Mouse (Mus musculus): ENCODE data around the gene Gm20431. TPM values are rescaled to one million over a fixed set of nuclear protein-coding genes. Genes with fewer than 3 reads are reported as not detected.

Gene Gm20431
- total RNA-seq (2015; ENCODE audit: low replicate concordance) (not detected in 2 replicates), total RNA-seq (2017; ENCODE audit: low replicate concordance) (not detected in 2 replicates)

DNA sequence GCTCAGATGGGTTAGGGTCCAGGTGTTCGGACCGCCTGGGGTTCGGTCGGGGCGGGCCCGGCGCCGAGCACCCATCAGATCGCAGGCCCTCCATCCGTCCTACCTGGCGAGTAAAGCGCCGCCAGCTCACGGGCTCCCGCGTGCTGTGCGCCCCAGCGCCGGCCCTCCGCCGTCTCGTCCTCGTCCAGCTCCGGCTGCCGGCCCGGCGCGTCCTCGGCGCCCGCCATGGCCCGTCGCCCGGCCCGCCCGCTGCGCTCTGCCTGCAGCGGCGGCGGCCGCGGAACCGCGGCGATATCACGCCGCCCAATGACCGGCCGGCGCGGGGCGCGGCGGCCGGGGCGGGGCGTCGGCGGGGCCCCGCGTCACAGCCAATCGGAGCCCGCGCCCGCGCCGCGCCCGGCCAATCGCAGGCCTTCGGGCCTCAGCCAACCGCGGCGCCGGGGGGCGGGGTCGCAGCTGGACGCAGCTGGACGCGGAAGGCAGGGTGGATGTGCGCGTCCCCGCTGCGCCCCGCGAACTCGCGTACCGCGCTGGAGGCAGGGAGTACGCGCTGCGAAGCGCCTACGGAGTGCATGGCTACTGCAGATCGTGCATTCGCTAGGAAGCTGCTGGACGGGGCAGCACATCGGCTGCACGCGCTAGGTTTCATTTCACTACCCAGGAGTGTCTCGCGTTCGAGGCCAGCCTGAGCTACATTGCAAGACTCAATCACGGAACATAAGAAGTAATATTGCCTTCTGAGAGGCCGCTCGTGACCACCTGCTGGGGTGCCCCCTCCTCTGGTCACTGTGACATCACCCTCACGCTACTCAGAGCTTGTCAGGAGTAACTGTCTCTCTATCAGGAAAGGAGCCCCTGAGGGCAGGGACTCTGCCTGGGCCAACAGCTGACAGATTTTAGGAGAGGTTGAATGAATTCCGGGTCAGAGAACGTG lies at the start of gene Gm20431:
Gene Gm20431, minus strand, starts transcription at position 227 of the 934 bp plus-strand sequence.
- ATAC-seq (replicated peaks; ENCODE audit: low FRiP score, poor library complexity, severe bottlenecking): peak; percentile 87

DNA sequence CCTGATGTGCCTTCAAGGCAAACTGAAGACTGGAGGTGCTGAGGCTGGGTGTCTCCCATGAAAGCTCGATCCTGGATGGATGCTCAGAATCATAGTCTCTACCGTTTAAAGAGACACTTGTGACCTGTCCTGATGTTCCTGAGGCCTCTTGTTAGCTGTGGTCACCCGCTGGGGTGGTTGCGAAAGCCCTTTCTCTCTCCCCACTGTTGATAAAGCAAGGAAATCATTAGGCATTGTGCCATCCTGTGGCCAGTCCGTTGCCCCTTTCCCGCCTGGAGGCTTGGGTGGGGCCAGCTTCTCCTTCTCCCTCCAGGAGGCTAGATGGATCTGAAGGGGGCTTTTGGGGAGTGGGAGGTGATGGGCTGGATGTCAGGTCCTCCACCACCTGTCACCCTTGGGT lies 49.3 kb upstream of the Gm20431 start:
- no peak for ATAC-seq (replicated peaks; ENCODE audit: low FRiP score, poor library complexity, severe bottlenecking)

DNA sequence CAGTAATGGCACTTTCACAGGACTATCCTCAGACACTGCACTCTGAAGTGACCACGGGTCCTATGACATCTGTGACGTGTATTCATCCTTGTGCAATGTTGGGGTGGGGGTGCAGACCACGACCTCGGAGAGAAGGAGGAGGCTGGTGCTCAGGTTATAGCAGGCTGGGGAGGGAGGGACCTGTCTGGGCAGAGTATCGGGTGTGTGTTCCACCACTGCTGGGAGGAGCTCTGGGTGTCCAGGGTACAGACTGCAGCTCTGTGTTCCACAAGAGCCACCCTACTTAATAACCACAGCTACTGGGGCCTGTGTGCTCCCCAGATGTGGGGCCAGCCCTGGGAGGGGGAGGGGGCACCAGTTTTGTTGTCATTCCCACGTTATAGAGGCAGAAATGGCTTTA lies 48.7 kb upstream of the Gm20431 start:
- no peak for ATAC-seq (replicated peaks; ENCODE audit: low FRiP score, poor library complexity, severe bottlenecking)

DNA sequence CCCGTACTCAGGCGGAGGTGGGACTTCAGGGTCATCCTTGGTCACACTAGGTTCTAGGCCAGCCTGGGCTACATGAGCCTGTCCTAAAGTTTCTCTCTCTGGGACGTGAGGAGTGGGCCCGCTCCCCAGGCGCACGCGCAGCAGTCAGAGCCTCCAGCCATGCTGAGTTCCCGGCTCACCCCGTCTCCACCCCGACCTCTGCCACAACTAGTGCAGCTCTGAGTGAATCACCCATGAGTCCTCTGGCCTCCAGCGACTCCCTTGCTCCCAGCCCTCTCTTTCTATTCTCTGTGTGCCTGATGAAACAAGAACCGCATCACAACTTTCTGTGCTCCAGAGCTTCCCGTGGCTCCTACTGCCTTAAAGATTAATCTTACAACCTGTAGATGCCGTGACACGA lies 47.1 kb upstream of the Gm20431 start:
- no peak for ATAC-seq (replicated peaks; ENCODE audit: low FRiP score, poor library complexity, severe bottlenecking)

DNA sequence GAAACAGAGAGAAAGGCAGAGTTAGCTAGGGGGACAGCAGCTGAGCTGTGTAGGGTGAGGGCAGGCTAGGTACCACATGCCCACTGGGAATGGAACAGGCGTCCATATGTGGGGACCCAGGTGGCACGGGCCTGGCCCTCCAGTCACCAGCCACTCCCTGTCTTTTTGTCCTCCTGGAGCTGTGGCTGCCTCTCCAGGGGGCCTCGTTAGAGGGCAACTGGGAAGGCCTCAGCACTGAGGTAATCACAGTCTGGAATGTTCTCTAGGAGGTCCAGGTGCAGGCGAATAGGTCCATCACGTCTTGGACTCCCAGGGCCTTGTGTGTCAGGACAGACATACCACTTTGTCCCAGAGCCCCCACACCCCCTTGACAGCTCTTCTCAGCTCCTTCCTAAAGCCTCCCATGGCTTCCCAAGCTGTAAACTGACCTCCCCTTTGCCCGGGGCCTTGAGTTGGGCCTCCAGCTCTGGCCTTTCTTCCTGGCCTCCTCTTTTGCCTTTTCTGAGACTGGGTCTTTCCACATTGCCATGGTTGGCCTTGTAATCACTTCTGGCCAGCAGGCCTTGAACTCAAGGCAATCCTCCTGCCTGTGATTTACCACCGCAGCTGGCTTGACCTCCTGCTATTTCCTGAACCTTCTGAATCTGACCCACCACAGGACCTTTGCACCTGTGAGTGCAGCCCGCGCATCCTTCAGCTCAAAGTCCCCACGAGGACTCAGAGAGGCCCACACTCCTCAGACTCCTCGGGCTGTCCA lies 45.1 kb upstream of the Gm20431 start:
- no peak for ATAC-seq (replicated peaks; ENCODE audit: low FRiP score, poor library complexity, severe bottlenecking)

DNA sequence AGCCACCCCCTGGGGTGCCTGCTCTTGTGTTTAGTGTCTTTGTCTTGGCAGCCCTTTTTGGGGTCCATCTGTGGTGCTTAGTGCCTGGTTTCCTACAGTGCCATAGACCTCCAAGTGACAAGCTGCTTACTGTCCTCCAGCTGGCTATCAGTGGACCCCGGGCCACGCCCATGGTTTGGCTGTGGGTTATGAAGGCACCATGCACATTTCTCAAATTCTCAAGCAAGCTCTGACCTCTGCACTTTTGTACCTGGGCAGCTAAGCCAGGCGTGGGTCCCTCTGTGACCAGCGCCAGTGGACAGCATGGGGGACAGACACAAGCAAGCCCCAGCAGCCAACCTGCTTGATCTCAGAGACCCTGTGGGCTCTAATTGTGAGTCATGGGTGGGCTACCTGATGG lies 43.1 kb upstream of the Gm20431 start:
- ATAC-seq (replicated peaks; ENCODE audit: low FRiP score, poor library complexity, severe bottlenecking): no peak

DNA sequence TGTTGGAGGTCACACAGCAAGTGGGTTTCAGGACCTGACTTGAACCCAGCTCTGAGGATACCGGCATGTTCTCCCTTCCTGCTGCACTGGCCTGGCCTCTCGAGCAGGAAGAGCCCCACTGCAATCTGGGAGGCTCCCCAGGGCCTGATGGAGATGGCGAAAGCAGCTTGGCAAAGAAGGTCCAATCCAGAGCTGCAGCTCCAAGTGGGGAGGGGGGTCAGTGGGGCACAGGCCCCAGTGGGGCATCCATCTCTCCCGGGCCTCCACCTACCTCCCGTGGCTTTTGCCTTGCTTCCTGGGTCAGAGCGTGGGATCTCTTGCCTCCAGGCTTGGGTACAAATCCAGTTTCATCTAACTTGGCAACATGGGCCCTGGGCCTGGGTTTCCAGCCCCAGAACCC lies 40.8 kb upstream of the Gm20431 start:
- ATAC-seq (replicated peaks; ENCODE audit: low FRiP score, poor library complexity, severe bottlenecking): no peak

DNA sequence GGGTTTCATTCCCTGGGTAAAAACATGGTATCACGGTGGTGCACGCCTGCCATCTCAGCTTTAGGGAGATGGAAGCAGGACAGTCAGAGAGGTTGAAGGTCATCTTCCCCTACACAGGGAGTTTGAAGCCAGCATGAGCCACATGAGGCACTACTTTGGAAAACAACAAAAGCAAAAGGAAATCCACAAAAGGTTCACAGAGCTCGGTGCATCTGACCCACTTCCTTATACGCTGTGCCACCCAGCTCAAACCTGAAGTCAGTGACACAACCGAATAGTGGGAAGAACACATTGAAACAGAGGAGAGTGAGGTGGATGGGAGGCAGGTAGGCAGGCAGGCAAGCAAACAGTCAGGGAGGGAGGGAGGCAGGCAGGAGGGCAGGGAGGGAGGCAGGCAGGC lies 40.2 kb upstream of the Gm20431 start:
- ATAC-seq (replicated peaks; ENCODE audit: low FRiP score, poor library complexity, severe bottlenecking): no peak

DNA sequence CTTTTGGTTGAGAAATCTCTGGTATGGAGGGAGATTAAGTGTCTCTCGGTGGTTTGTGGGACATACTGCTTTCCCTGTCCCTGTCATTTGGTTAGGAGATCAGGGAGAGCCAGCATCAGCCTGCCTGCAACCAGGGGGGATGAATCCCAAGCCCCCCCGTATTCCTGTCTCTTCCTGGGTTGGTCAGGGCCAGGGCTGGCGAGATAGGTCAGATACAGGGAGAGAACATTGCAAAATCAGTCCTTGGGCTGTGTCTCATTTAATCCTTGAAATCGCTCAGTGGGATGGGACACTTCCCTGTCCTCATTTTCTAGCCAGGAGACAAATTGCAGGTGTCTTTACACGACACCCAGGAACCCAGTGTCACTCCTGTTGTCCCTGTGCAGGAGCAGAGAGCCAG lies 38.7 kb upstream of the Gm20431 start:
- ATAC-seq (replicated peaks; ENCODE audit: low FRiP score, poor library complexity, severe bottlenecking): no peak

DNA sequence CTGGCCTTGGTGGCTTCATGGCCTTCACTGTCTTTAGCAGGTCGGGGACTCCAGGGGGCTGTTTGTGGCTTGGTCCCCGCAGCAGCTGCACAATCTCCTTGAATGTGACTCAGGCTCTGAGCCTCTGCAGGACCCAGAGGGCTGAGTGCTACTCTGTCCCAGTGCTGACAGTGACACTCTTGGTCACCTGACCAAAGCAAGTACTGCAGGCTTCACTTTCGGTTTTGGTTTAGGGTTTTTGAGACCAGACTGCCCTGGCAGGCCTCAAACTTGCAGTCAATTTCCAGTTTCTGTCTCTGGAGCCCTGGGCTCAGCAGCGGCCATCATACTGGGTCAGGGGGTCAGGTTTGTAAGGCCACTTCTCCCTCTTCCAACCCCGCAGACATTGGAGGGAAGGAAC lies 36.6 kb upstream of the Gm20431 start:
- peak; percentile 65 for ATAC-seq (replicated peaks; ENCODE audit: low FRiP score, poor library complexity, severe bottlenecking)

DNA sequence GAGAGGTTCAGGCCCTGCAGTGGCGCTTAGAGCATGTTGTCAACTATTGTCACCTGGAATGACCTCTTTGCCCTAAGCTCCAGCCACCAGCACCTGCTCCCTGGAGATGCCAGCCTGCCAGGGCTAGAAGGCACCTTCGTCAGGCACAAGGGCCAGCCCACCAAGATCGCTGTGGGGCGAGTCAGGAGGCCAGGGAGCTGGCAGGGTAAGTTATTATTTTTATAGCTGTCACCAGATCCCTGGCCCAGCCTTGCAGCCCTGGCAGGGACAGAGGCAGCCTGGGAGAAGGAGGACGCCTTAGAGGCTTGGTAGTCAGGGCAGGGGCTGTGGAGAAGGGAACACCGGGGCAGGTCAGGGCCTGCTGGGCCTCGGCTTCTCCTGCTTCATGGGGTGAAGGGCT lies 34.8 kb upstream of the Gm20431 start:
- ATAC-seq (replicated peaks; ENCODE audit: low FRiP score, poor library complexity, severe bottlenecking): no peak

DNA sequence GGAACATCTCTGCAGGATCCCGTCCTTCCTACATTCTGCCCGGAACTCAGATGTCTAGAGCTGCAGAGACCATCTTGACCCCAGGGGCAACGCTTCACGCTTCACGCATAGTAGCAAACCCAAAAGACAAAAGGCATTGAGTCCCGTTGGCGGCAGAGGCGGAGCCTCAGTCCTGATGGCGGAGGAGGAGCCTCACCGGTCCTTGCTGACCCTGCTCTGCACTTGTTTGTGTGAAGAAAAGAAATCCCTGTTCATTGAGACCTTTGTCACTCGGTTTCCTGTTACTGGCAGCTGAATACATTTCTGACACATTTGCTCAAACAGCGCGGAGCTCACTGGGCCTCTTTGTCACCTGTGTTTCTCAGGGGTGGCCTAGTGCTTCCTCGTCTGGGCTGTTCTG lies 34.2 kb upstream of the Gm20431 start:
- ATAC-seq (replicated peaks; ENCODE audit: low FRiP score, poor library complexity, severe bottlenecking): no peak

DNA sequence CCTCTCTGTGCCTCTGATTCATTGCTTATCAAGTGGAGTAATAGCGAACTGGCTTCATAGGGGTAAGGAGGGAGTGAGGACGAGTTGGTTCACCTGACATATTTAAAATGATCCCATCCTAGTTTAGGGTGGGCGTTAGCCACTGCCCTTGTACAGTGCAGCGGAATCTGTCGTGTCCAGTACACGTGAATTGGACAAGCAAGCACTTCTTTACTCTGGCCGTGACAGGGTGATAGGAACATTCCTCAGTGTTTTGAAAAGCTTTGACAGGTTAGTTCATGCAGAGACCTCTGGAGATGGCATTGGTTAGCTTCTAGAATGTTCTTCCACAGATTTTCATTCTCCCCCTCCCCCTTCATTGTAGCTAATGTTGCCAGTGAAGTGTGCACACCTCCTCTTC lies 33.7 kb upstream of the Gm20431 start:
- no peak for ATAC-seq (replicated peaks; ENCODE audit: low FRiP score, poor library complexity, severe bottlenecking)

DNA sequence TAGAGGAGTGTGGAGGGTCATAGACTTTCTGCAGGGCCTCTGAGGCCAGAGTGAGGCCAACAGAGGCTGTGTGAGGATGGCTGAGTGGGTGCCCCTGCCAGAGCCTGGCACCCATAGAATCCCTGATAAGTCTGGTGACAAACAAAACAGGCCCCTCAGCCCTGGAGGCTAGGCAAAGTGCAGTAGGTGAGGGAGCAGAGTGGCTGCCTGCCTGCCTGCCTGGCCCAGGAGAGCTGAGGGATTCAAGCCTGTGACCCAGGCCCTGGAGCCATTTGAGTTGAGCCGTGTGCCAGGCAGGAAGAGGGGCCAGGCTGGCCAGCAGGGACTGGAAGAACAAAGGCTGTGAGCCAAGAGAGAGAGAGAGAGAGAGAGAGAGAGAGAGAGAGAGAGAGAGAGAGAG lies 32.9 kb upstream of the Gm20431 start:
- no peak for ATAC-seq (replicated peaks; ENCODE audit: low FRiP score, poor library complexity, severe bottlenecking)

DNA sequence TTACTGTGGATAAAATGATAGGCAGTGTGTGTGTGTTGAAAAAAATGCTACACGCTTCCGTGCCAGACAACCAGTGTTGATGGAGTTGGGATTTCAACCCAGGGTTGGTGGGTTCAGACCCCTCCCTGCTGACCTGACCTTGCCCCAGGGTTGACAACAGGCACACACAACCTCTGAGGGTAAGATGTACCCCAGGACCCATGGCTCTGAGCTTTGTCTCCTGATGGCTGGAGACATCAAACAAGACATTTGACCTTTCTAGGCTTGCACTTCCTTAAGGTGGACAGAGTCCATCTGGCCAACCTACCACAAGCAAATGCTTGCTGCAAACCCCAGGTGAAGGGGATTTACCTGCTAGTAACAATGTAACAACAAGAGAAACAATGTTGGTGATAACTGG lies 32.2 kb upstream of the Gm20431 start:
- no peak for ATAC-seq (replicated peaks; ENCODE audit: low FRiP score, poor library complexity, severe bottlenecking)

DNA sequence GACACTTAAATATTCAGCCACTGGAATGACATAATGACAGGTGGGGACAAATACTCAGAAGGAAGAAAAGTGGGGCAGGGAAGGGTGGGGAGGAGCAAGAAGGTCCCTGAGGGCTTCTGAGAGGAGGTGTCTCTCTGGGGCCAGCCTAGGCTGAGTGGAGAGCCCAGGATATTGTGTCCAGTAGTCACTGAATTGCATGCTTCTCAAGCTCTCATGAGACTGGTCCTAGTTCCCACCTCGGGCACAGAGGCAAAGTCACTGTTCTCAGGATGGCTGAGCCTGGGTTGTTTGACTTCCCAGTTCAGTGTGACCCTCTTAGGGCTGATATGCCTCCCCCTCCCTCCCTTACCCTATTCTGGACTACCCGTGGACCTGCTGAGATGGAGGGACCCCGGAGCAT lies 31.5 kb upstream of the Gm20431 start:
- ATAC-seq (replicated peaks; ENCODE audit: low FRiP score, poor library complexity, severe bottlenecking): no peak

DNA sequence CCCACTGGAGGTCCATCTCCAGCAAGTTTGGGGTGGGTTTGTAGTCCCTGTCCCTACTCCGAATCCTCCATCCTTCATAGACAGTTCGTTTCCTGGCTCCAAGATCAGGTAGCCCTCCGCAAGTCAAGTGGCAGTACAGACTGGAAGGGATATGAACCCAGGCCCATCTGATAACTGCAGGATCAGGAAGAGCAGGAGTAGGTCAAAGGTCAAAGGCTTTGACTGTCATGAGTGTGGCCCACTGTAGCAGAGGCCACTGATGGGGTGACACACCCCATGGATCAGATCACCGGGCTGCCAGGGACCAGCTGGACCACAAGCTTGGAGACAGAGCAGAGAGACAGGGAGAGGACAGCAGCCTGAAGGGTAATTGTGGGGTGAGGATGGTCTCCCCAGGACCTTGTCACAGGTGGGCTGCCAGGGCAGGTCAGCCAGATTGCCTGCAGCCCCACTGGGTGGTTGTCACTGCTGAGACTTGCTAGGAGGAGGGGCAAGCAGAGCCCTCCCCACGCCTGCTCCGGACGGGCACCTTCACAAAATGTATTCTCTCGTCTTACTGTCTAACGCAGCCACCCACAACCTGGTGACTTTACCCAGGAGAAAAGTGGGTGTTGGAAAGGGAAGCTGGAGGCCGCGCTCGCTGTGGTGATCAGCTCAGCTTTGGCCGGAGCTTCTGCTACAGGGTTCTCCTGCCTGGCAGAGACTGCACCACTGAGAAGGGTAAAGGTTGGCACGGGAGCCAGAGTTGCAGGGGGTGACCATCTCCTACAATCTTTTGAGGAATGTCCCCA lies 30.8 kb upstream of the Gm20431 start:
- ATAC-seq (replicated peaks; ENCODE audit: low FRiP score, poor library complexity, severe bottlenecking): no peak

DNA sequence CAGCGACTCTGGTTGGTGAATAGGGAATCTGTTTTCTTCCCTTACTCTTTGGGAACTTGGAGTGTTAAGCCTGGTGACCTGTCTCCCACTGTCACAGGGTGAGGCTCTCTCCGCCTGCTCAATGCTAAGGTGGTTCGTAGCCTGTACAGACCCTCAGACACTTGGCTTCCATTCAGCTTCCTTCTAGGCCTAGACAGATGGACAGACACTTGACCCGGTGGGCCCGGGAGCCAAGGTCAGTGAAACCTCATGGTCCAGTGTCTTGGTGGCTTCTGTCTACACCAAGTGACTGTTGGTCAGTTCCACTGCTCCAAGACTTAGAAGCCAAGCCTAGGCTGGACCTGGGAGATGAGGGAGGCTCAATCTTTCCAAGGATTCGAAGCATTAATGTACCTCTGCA lies 30.1 kb upstream of the Gm20431 start:
- no peak for ATAC-seq (replicated peaks; ENCODE audit: low FRiP score, poor library complexity, severe bottlenecking)

DNA sequence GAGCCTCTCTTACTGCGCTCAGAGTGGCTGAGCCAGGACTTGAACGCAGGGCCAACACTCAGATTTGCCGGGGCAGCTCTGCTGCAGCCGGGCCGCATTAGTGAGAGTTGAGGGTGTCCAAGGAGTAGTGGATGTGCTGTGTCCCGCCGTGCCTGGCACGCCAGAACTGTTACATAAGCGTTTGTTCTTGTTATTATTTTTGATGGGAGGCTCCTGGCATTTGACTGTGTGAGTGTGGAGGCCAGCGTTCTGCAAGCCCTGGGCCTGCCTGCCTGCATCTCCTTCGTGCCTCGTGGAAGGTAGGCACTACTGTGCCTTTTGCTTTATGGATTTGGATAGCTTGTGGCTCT lies 29.6 kb upstream of the Gm20431 start:
- no peak for ATAC-seq (replicated peaks; ENCODE audit: low FRiP score, poor library complexity, severe bottlenecking)

DNA sequence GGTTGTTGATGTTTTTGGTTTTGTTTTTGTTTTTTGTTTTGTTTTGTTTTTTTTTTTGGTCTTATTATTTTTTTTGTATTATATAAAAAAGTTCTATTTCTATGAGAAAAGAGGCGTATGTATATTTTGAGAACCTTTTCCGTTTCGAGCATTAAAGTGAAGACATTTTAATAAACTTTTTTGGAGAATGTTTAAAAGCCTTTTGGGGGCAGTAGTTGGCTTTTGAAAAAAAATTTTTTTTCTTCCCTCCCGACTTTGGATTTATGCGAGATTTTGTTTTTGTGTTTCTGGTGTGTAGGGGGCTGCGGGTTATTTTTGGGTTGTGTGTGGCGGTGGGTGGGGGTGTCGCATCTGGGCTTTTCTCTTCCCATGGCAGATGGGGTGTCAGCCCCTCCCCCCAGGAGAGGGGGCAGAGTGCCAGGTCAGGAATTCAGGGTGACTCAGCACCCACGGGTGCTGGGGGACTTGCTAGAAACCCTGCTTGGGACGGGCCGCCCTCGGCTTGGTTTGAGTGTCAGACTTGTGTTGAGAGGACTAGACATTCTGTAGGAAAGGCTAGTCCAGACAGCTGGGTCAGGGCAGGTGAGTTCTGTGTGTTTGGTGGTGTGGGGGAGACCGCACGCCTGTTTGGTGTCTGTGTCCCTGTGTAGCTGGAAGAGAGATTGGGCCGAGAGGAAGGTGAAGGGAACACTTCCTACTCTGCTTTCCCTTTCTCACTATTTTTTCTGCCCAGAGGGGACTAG lies 29.1 kb upstream of the Gm20431 start:
- ATAC-seq (replicated peaks; ENCODE audit: low FRiP score, poor library complexity, severe bottlenecking): no peak

Data from erythroblast, adult 5-6 weeks (primary cell).